Mouse (Mus musculus): ENCODE measurements around the gene Rp9.
"Not testable (repeated sequence)": the region's sequence is repeated elsewhere in the genome, so short reads cannot be mapped to it uniquely, and the experiment has no call there.

Rp9 gene

DNA sequence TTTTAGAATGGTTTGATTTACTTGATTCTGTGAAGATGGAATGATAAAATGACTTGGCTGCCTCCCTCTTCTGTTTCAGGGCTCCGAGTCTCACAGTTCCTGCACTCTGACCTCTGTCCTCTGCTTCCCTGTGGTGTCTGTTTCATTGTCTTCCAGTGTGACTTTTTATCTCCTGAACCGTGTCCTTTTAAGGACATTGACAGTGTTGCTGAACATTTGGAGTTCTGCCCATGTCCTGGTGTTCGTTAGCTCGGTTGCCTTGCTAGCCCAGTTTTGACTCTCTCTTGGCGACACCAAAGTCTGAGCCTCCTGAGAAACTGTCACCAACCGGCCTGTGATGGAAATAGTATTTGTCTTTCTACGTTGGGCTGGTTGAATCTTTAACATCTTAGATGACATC lies 49.1 kb downstream of the Rp9 start:
- DNase-seq (ENCODE audit: low read depth, low spot score) = no peak

DNA sequence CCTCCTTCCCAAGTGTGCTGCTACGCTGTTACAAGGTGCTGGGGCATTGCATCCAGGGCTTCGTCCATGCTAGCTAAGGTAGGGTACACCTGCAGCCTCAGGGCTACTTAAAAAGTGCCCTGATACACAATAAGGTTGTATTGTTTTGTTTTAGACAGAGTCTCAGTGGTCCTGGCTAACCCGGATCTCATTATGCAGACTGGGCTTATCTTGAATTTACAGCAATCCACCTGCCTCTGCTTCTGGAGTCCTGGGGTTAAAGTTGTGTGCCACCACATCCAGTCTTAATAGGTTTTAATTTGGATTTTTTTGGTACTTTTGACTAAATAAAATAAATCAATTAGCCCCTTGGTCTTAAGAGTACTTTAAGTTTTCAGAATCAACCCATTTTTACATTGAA lies 49.7 kb downstream of the Rp9 start:
- no peak for DNase-seq (ENCODE audit: low read depth, low spot score)

DNA sequence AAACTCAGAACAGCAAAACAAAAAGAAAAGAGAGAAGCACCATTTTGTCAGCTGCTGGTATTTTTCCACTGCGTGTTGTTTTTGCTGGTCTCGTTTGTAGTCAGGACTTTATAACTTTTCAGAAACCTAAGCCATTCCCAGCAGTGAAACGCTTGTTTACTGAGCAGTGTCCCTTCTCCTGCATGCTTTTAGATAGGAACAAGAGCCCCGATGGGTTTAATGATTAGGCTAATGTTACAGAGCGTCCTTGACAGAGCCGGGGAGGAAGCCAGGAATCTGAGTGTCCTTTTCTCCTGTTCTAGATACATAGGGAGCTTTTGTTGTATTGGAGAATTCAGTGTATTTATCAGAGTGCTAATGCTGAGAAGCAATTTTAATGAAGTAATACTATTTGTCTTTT lies 52.0 kb downstream of the Rp9 start:
- DNase-seq (ENCODE audit: low read depth, low spot score) = no peak

- DNase-seq (ENCODE audit: low read depth, low spot score) = no peak
Measured at GRCm38 (mm10) chr9:22416187-22416586, 53.4 kb downstream of the Rp9 start.

GRCm38 (mm10) chr9:22411002-22411857 lies 58.3 kb downstream of the Rp9 start, which contains the start of gene 9530077C05Rik:
9530077C05Rik (plus strand) TSS chr9:22411513.
- DNase-seq (ENCODE audit: low read depth, low spot score) = peak; percentile 90

- DNase-seq (ENCODE audit: low read depth, low spot score) = no peak
Measured at GRCm38 (mm10) chr9:22409501-22409900, 60.0 kb downstream of the Rp9 start.

- not testable (repeated sequence) for DNase-seq (ENCODE audit: low read depth, low spot score)
Measured at GRCm38 (mm10) chr9:22408344-22408743, 61.2 kb downstream of the Rp9 start.

GRCm38 (mm10) chr9:22407633-22408032 lies 61.9 kb downstream of the Rp9 start:
- DNase-seq (ENCODE audit: low read depth, low spot score) = not testable (repeated sequence)

DNA sequence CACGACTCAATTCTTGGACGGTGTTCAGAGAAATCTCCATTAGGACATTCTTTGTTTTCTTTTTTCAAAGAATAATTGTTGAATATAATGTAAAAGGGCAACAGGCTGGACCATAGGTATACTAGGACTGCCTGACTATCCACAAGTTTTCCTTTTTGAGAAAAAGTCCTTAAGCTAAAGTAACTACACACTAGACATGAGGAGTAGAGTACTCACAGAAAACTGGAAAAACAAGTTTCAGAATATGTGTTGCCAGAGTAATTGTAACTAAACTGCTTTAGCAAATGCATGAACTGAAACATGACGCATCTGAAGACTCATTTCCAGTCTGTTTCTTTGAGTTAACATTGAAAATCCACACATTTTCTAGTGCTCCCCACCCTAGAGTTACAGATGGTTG lies 64.1 kb downstream of the Rp9 start:
- DNase-seq (ENCODE audit: low read depth, low spot score) = no peak

GRCm38 (mm10) chr9:22403501-22403900 lies 66.0 kb downstream of the Rp9 start:
- not testable (repeated sequence) for DNase-seq (ENCODE audit: low read depth, low spot score)

DNA sequence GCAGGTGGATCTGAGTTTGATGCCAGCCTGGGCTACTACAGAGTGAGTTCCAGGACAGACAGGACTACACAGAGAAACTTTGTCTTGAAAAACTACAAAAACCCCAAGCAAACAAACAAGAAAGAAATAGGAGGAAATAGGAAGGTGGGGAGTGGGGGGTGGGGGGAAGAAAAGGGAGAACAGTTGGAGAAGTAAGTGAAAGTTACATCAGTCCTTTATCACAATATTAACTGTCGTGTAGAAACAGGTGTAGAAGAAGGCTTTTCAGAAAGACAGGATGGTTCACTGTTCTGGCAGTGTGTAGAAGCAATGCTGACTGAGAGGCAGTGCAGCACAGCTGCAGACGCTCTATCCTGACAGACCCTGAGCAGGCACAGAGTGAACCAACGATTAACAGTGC lies 66.6 kb downstream of the Rp9 start:
- no peak for DNase-seq (ENCODE audit: low read depth, low spot score)

GRCm38 (mm10) chr9:22402001-22402400 lies 67.5 kb downstream of the Rp9 start:
- DNase-seq (ENCODE audit: low read depth, low spot score) = no peak

GRCm38 (mm10) chr9:22399021-22399420 lies 70.5 kb downstream of the Rp9 start:
- DNase-seq (ENCODE audit: low read depth, low spot score) = no peak

GRCm38 (mm10) chr9:22394725-22395124 lies 74.8 kb downstream of the Rp9 start:
- DNase-seq (ENCODE audit: low read depth, low spot score) = peak; percentile 16

GRCm38 (mm10) chr9:22390390-22390789 lies 79.2 kb downstream of the Rp9 start:
- no peak for DNase-seq (ENCODE audit: low read depth, low spot score)

GRCm38 (mm10) chr9:22389736-22390245 lies 79.8 kb downstream of the Rp9 start:
- DNase-seq (ENCODE audit: low read depth, low spot score) = peak; percentile 30

- peak; percentile 89 for DNase-seq (ENCODE audit: low read depth, low spot score)
Measured at GRCm38 (mm10) chr9:22389021-22389476, 80.5 kb downstream of the Rp9 start, which contains the start of gene Anln. Anln (minus strand) TSS chr9:22389188.

DNA sequence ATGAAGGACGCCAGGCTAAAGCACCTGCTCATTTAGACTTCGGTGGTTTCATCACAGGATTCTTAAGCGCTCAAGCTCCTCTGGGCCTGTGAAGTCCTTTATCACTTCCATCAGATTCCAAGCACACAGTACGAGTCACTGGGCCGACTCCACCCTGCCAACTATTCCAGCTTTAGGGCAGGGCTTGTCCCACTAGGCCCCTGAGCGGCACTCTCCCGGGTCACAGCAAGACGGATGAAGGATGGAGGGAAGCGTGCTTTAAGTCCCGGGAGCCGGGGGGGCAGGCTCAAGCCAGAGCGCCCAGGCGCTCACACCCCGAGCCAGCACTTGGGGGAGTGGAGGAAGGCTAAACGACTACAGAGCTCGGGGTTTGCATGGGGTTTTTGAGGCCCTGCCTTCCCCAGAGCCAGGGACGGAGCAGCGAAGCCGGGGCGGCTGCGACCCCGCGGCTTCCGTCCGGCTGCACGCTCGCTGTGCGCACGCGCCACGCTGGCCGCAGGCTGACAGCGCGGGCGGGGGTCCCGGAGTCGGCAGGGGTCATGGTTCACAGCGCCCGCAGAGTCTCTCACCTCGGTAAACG lies 81.1 kb downstream of the Rp9 start:
- DNase-seq (ENCODE audit: low read depth, low spot score) = no peak

DNA sequence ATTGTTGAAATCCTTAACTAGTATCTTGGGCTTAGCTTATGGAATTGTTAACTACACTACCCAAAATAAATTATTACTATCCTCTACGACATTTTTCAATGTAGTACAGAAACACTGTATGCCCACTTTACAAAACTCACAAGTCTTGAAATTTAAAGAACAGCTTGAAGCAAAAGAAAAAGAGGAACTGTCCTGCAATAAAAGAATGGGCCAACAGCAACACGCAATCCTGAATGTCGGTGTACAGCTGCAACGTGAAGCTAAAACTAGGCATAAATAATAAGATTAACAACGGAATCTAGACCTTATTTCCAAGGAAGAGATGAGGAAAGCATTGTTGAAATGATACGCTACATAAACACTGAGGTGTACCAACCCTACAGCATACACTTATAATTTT lies 81.6 kb downstream of the Rp9 start:
- peak; percentile 55 for DNase-seq (ENCODE audit: low read depth, low spot score)

- no peak for DNase-seq (ENCODE audit: low read depth, low spot score)
Measured at GRCm38 (mm10) chr9:22385890-22386289, 83.7 kb downstream of the Rp9 start.

- no peak for DNase-seq (ENCODE audit: low read depth, low spot score)
Measured at GRCm38 (mm10) chr9:22376086-22376485, 93.5 kb downstream of the Rp9 start.

DNA sequence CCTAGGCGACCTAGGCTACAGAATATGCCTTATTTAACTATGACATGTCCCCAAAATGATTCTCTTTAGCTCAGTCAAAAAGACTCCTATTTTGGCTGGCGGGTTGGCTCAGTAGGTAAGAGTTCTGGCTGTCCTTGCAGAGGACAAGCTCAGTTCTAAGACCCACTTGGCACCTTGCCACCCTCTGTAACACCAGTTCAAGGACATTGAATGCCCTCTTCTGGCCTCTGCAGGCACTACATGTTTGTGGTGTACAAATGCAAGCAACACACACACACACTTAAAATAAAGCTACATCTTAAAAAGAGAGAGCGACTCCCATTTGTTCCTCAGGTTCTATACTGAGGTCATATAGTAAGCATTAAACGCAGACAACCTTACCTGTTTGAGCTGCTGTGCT lies 96.8 kb downstream of the Rp9 start:
- peak; percentile 26 for DNase-seq (ENCODE audit: low read depth, low spot score)

DNA sequence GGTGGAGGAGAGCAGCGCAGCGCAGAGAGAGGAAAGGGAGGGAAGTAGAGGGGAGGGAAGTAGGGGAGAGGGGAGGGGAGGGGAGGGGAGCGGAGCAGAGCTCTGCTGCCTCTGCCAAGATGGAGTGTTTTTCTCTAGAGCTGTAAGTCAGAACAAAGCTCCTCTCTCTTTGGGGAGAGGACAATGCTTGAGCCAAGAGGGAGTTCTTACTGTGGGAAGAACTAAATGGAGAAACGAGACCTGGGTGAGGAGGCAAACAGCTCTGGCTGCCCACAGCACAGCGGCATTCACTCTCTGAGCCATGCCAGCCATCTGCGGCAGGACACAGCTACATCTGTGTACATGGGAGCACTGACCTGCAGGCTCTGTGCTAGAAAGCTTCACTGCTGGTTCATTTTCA lies 101.5 kb downstream of the Rp9 start:
- no peak for DNase-seq (ENCODE audit: low read depth, low spot score)
